Mouse (Mus musculus): ENCODE results near the gene Aldoart2.
"Not testable (repeated sequence)": the region's sequence is repeated elsewhere in the genome, so short reads cannot be mapped to it uniquely, and the experiment has no call there.

The Aldoart2 gene

GRCm38 (mm10) chr12:55565206-55565605, at the start of gene Aldoart2:
Aldoart2 (plus strand) TSS chr12:55565239.
- in situ Hi-C loops (cut with MboI, MseI): no loop called here

DNA sequence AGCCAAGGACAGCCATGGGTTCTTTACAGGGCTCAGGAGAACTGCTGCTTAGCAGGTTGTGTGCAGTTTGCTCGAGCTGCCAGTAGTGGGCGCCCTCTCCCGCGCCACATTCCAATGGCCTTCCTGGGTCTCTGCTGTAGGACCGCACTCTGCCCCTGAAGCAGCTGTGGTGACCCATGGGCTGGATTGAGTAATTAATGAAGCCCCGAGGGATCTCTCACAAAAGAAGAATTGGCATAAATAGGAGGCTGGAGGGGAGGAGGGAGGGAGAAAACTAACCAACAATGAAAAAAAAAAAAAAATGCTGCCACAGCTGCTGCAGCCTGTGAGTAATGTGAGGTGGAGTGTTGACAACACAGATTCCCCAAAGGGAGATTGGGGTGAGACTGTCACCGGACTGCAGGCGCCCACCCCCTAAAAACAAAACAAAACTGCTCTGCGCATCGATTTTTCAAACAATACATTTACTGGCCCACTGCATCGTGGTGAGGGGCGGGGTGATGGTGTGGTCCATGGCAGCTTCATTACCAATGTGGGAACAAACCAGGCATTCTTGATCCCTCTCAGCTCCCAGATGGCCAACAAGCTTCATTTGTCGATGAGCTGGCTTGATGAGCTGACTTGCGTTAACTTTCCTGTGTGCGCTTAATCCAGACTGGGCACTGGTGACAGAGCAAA, 46.8 kb upstream of the Aldoart2 start:
- in situ Hi-C loops (cut with MboI, MseI): no loop called here

DNA sequence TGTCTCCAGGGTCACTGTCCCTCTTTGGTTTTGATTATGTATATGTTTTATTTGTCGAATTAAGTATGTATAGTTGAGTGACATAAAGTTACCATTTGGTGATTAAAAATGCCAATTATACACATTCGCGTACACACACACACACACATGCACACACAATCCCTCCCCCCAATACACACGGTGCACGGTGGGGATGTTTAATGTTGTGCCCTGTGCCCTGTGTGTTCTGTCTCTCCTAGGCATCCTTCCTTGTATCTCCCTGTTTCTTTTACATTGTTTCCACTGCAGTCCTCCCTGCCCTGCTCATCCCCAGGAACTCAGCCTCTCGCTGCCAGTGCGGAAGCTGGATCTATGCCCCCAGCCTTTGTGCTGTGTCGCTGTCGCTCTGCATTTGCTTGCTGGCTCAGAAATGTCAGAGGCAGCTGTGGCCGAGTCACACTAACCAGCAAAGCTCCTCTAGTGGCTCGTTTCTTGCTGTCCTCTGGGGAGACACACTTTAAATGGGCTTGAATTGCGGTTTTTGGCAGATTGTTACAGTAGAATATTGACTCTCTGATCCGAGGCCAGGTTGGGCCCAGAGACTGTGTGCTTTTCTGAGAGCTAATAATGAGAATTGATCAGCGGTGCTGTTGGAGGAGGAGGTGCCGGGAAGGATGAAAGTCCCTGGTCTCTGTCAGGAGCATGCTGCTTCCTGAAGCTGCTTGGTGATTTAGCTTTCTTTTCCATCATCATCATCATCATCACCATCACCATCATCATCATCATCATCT, 37.9 kb upstream of the Aldoart2 start:
- in situ Hi-C loops (cut with MboI, MseI): loop anchor here in 1 of 2 experiments (25.0 kb wide), 1 partner anchor 660 kb away; no protein-coding TSS in a partner anchor

GRCm38 (mm10) chr12:55536537-55537135, 28.4 kb upstream of the Aldoart2 start:
- in situ Hi-C loops (cut with MboI, MseI): loop anchor here (10.0 to 25.0 kb wide), 2 partner anchors 651 to 1648 kb away; no protein-coding TSS in a partner anchor

DNA sequence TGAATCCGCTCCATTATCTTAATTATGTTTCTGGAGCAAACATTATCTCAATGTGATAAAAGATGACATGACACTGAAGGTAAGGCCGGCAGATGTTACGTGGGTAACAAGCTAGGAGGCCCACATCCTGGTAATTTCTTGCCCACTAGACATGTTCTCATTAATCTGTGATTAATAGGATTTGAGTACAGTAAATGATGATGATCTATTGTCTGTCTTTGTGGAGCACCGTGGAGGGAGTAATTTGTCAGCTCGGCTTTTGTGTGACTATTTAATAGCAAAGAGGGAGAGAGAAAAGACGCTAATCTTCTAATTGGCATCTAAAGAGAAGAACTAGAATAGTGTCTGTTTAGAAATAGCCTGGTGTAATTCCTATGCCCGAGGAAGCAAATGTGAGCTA, 27.3 kb upstream of the Aldoart2 start:
- in situ Hi-C loops (cut with MboI, MseI): loop anchor here (10.0 to 25.0 kb wide), 2 partner anchors 650 to 1647 kb away; no protein-coding TSS in a partner anchor

DNA sequence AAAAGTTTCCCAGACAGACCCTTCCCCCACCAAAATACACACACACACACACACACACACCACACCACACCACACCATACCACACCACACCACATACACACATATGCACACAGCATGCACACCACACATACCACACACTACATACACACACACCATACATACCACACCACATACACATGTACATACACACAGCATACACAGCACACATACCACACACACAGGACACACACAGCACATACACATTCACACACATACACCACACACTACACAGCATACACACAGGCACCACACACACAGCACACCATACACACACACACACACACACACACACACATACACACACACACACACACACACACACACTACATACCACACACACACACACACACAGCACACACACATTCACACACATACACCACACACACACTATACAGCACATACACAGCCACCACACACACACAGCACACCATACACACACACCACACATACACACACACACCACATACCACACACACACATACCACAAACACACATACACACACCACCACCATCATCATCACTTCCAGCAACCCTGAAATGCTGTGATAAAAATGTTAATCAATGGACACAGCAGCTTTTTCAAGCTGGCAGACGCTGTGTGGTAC, 26.6 kb upstream of the Aldoart2 start:
- in situ Hi-C loops (cut with MboI, MseI): loop anchor here (10.0 to 25.0 kb wide), 2 partner anchors 649 to 1646 kb away; no protein-coding TSS in a partner anchor

GRCm38 (mm10) chr12:55539157-55539556, 25.9 kb upstream of the Aldoart2 start:
- in situ Hi-C loops (cut with MboI, MseI): loop anchor here (10.0 to 25.0 kb wide), 2 partner anchors 648 to 1646 kb away; no protein-coding TSS in a partner anchor

DNA sequence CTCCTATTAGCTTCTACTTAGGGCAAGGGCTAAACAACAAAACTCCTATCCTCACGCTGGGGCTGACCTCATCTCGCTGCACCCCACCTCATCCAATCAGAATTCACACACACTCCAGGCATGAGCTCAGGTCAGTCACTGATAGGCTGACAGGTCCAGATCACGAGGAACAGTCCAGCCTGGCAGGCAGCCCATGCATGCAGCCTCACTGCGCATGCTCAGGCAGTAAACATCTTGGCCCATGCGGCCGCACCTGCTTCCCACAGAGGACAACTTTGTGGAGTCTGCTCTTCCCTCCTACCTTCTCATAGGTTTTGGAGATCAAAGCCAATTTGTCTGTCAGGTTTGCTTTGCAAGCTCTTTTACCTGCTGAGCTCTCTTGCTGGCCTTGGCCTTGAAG, 10.1 kb upstream of the Aldoart2 start:
- in situ Hi-C loops (cut with MboI, MseI): not testable (repeated sequence)

GRCm38 (mm10) chr12:55557866-55558265, 7.2 kb upstream of the Aldoart2 start:
- in situ Hi-C loops (cut with MboI, MseI): no loop called here

- in situ Hi-C loops (cut with MboI, MseI): no loop called here
These were observed 5.7 kb upstream of the Aldoart2 start for GRCm38 (mm10) chr12:55559184-55559855.

DNA sequence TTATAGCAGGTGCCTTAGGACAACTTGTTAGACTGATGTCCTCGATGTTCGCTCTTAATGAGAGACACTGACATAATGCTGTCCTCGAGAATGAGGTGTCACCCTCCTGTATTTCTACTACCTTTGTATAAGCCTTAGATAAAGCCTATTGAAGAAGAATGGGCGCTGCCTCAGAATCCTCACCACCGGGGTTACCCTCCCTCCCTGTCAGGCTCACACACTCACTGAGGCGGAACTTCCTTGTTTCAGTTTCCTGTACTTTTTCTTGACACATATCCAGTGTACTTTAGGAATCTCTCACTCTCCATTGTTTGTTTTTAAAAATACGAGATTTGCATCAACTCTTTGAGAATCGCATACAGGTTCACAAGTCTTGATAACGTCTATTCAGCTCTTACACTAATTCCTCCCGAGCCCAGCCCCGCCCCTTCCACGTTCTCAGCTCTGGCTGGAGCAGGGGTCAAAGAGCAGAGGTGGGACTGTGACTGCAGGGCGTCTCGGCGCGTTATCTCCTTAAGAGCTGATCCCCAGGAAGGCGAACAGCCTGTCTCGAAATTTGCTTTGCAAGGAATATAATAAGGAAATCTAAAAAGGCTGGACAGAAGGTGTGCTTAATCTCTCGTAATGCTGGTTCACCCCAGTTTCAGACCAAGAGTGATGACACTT, 4.9 kb upstream of the Aldoart2 start:
- in situ Hi-C loops (cut with MboI, MseI): no loop called here

GRCm38 (mm10) chr12:55563742-55564141, 1.3 kb upstream of the Aldoart2 start:
- in situ Hi-C loops (cut with MboI, MseI): no loop called here

GRCm38 (mm10) chr12:55564187-55564963, 664 bp upstream of the Aldoart2 start:
- in situ Hi-C loops (cut with MboI, MseI): no loop called here

GRCm38 (mm10) chr12:55565867-55566266, 828 bp downstream of the Aldoart2 start:
- in situ Hi-C loops (cut with MboI, MseI): no loop called here

GRCm38 (mm10) chr12:55566837-55567236, 1.8 kb downstream of the Aldoart2 start:
- in situ Hi-C loops (cut with MboI, MseI): no loop called here

- in situ Hi-C loops (cut with MboI, MseI): no loop called here
These were observed 3.4 kb downstream of the Aldoart2 start for GRCm38 (mm10) chr12:55568466-55568865.

DNA sequence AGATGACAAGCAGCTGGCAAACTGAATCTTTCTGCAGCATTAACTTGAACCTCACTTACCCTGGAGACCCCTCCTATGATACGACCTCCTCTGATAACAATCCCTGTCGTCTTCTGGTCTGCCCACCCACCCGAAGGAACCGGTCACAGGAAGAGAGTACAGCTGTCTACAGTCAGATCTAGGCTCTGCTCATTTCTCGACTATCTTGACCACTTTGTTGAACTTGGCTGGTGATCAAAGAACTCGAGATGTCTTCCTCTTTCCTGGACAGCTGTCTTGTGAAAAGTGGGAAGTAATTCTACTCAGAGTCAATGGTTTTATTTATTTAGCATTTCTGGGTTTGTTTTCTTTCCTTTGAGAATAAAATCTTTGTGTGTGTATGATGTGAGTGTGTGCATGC, 4.6 kb downstream of the Aldoart2 start:
- in situ Hi-C loops (cut with MboI, MseI): no loop called here

DNA sequence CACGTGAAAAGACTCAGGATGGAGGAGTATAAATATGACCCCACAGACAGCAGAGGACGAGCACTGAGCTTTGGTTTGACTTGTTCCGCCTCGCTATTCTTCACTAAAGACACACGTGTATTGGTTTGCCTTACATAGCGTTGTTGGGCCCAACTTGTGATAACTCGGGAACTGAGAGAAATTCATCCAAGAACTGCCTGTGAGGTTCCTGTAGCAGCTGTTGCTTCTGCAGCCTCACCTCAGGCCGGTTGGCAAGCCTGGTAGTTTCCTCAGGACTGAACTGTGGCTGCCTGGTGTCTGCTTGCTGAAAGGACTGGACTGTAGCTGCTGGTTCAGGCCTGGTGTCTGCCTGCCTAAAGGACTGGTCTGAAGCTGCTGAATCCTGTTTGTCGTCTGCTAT, 5.6 kb downstream of the Aldoart2 start:
- in situ Hi-C loops (cut with MboI, MseI): no loop called here

DNA sequence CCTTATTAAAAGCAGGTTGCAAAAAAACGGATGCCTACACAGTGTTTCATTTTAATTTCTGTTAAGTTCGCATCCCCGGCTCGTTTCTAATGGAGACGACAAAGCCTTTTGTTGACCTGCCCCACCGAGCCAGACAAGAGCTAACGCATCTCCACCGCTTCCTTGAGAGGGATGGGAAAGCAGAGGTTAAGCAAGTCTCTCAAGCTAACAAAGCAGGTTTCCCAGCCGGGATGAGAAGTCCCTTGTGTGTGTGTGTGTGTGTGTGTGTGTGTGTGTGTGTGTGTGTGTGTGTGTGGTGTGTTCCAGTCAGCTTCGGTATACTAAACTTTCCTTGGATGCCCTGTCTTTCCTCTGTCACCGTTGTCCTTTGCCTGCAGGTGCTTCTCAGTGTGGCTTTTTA, 6.1 kb downstream of the Aldoart2 start:
- in situ Hi-C loops (cut with MboI, MseI): no loop called here

DNA sequence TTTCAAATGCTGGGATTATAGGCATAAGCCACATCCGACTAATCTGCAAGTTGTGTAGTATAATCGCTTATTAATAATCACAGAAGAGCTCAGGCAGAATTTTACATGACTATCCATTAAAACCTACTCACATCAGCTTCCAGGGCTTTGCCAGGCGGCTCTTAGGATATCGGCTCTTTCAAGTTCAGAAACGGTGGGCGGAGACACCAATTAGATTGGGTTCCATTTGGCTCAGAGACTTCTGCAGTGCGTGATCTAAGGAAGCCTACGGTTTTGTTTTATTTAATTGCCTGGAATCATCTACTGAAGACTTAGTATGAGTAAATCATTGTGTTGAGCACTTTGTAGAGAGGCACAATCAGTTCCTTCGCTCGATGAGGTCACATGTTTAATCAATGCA, 6.6 kb downstream of the Aldoart2 start:
- in situ Hi-C loops (cut with MboI, MseI): no loop called here
